Comparison of ENCODE assay signal across 14 mouse cellular contexts in genomic region chr17:24640119-24640518, GRCm38 (mm10). TPM values are rescaled to one million over a fixed set of nuclear protein-coding genes. Genes with fewer than 3 reads are reported as not detected.
DNase-seq lines count a peak whose midpoint lies in the region; ATAC-seq lines count a peak whose summit lies in the region.
"Had no signal": no experiment of that assay in that cellular context is flagged by ENCODE, and none has a peak within 500 bp of the region (broad histone marks: within the 10 kb centered on the region; RNA-seq: fewer than 3 reads in every experiment).

No protein-coding gene starts in this region.

- peaks cover 57% of the 10 kb centered on the region for H3K4me1 ChIP-seq in heart, embryonic 13.5 days
- peaks cover 22% of the 10 kb centered on the region for H3K4me1 ChIP-seq in lung, embryonic 16.5 days (replicated peaks; ENCODE audit: control insufficient read depth, insufficient read depth, low read length)
- H3K4me1 ChIP-seq in hindbrain, embryonic 13.5 days (replicated peaks): peaks cover 10% of the 10 kb centered on the region; the same call in 1 of the 2 replicates
- peaks cover 25% of the 10 kb centered on the region for H3K4me1 ChIP-seq in stomach, embryonic 15.5 days

- intact Hi-C loops in heart, postnatal 36 days (cut with DNase I): no loop called here

- no peak overlapping the region for H3K4me3 ChIP-seq in heart, embryonic 13.5 days
- H3K4me3 ChIP-seq in lung, embryonic 16.5 days (ENCODE audit: low read length): no peak overlapping the region
- no peak overlapping the region for H3K4me3 ChIP-seq in hindbrain, embryonic 13.5 days
- no peak overlapping the region for H3K4me3 ChIP-seq in stomach, embryonic 15.5 days (replicated peaks)
- H3K4me3 ChIP-seq: myocyte had no signal

- no peak for ATAC-seq in heart, embryonic 13.5 days (ENCODE audit: extremely low read depth, insufficient number of reproducible peaks, low FRiP score, low TSS enrichment)
- ATAC-seq in lung, embryonic 16.5 days (ENCODE audit: low read depth): no peak
- ATAC-seq in hindbrain, embryonic 13.5 days (ENCODE audit: low FRiP score): no peak
- no peak for ATAC-seq in stomach, embryonic 15.5 days (ENCODE audit: insufficient read depth, low FRiP score, low read depth)
- ATAC-seq: CD4-positive, CD25-positive, alpha-beta regulatory T cell, adult 4 months had no signal

- peak overlapping the region; percentile 68 for H3K27ac ChIP-seq in heart, embryonic 13.5 days (replicated peaks)
- peak overlapping the region; percentile 81 for H3K27ac ChIP-seq in lung, embryonic 16.5 days (ENCODE audit: low read length)
- H3K27ac ChIP-seq in hindbrain, embryonic 13.5 days: 0 out of 2 replicates have a peak overlapping the region, but pooled peaks have one; percentile 23
- peak overlapping the region; percentile 91 for H3K27ac ChIP-seq in stomach, embryonic 15.5 days

- 87% methylated on average over 7 of the region's 7 CpGs for WGBS in heart, embryonic 13.5 days
- 89% methylated on average over 7 of the region's 7 CpGs for WGBS in lung, embryonic 16.5 days
- 84% methylated on average over 7 of the region's 7 CpGs for WGBS in hindbrain, embryonic 13.5 days
- 91% methylated on average over 7 of the region's 7 CpGs for WGBS in stomach, embryonic 15.5 days

- DNase-seq in heart, postnatal 36 days: no peak
- DNase-seq in lung, postnatal 4 days: no peak
- no peak for DNase-seq in thymus, postnatal 36 days
- DNase-seq in urinary bladder, adult 18-20 months (ENCODE audit: low spot score in 2 of 2): no peak
- DNase-seq: cerebellum, adult 8-10 months; kidney, postnatal 25 days had no signal

- H3K9ac ChIP-seq in heart, embryonic 13.5 days: 0 out of 2 replicates have a peak overlapping the region, but pooled peaks have one; percentile 8
- no peak overlapping the region for H3K9ac ChIP-seq in lung, embryonic 16.5 days (ENCODE audit: low read length)
- peak overlapping the region; percentile 51; the same call in 1 of the 2 replicates for H3K9ac ChIP-seq in hindbrain, embryonic 13.5 days
- H3K9ac ChIP-seq in stomach, embryonic 15.5 days: no peak overlapping the region

- H3K4me2 ChIP-seq in heart, embryonic 13.5 days: no peak overlapping the region
- no peak overlapping the region for H3K4me2 ChIP-seq in lung, embryonic 16.5 days (ENCODE audit: low read depth, low read length)
- H3K4me2 ChIP-seq in hindbrain, embryonic 13.5 days: no peak overlapping the region
- no peak overlapping the region for H3K4me2 ChIP-seq in stomach, embryonic 15.5 days

- peaks cover 48% of the 10 kb centered on the region for H3K36me3 ChIP-seq in heart, embryonic 13.5 days
- peaks cover 5% of the 10 kb centered on the region for H3K36me3 ChIP-seq in lung, embryonic 16.5 days (ENCODE audit: control insufficient read depth, insufficient read depth, low read length)
- peaks cover 20% of the 10 kb centered on the region for H3K36me3 ChIP-seq in hindbrain, embryonic 13.5 days
- no peaks in the 10 kb centered on the region for H3K36me3 ChIP-seq in stomach, embryonic 15.5 days

- no peaks in the 10 kb centered on the region for H3K9me3 ChIP-seq in heart, embryonic 13.5 days
- H3K9me3 ChIP-seq in lung, embryonic 16.5 days (ENCODE audit: control insufficient read depth, low read length): no peaks in the 10 kb centered on the region
- no peaks in the 10 kb centered on the region for H3K9me3 ChIP-seq in hindbrain, embryonic 13.5 days
- no peaks in the 10 kb centered on the region for H3K9me3 ChIP-seq in stomach, embryonic 15.5 days

- H3K27me3 ChIP-seq in heart, embryonic 13.5 days (replicated peaks): peaks cover 61% of the 10 kb centered on the region
- no peaks in the 10 kb centered on the region for H3K27me3 ChIP-seq in lung, embryonic 16.5 days (ENCODE audit: control insufficient read depth, insufficient read depth, low read depth, low read length)
- no peaks in the 10 kb centered on the region for H3K27me3 ChIP-seq in hindbrain, embryonic 13.5 days
- H3K27me3 ChIP-seq in stomach, embryonic 15.5 days (replicated peaks): no peaks in the 10 kb centered on the region

RNA-seq across cellular contexts. Expression of gene Nthl1, which starts 7.6 kb away (rescaled TPM):
- polyA plus RNA-seq in heart, embryonic 13.5 days (2015; fragmentation: Nextera tagmentation; extraction: Ambion mirVana): 9.6 and 9.8 TPM in 2 replicates
- 1 to 10 TPM; 3.3 to 4.1 TPM for total RNA-seq in heart, postnatal 36 days (2021)
- polyA plus RNA-seq in lung, embryonic 16.5 days (2015; fragmentation: Nextera tagmentation; extraction: Ambion mirVana): 17.6 and 17.9 TPM in 2 replicates
- 8.2 and 8.8 TPM in 2 replicates for polyA plus RNA-seq in hindbrain, embryonic 13.5 days (2015; fragmentation: Nextera tagmentation; extraction: Ambion mirVana)
- polyA plus RNA-seq in stomach, embryonic 15.5 days (2015; fragmentation: Nextera tagmentation; extraction: Ambion mirVana): 18.7 and 20.3 TPM in 2 replicates

RNA-seq across cellular contexts. Expression of gene Tsc2, which starts 7.7 kb away (rescaled TPM):
- 43.4 and 47.9 TPM in 2 replicates for polyA plus RNA-seq in heart, embryonic 13.5 days (2015; fragmentation: Nextera tagmentation; extraction: Ambion mirVana)
- total RNA-seq in heart, postnatal 36 days (2021): 100 to 1,000 TPM; 106 to 112 TPM
- polyA plus RNA-seq in lung, embryonic 16.5 days (2015; fragmentation: Nextera tagmentation; extraction: Ambion mirVana): 54.0 and 58.2 TPM in 2 replicates
- 67.9 and 76.0 TPM in 2 replicates for polyA plus RNA-seq in hindbrain, embryonic 13.5 days (2015; fragmentation: Nextera tagmentation; extraction: Ambion mirVana)
- polyA plus RNA-seq in stomach, embryonic 15.5 days (2015; fragmentation: Nextera tagmentation; extraction: Ambion mirVana): 45.4 TPM in 2 replicates

RNA-seq across cellular contexts. Expression of gene Slc9a3r2, which starts 10.0 kb away (rescaled TPM):
- 46.8 and 51.1 TPM in 2 replicates for polyA plus RNA-seq in heart, embryonic 13.5 days (2015; fragmentation: Nextera tagmentation; extraction: Ambion mirVana)
- total RNA-seq in heart, postnatal 36 days (2021): 100 to 1,000 TPM in 1 of 2 experiments, 10 to 100 TPM in 1; 91.1 to 140 TPM
- 95.5 and 98.1 TPM in 2 replicates for polyA plus RNA-seq in lung, embryonic 16.5 days (2015; fragmentation: Nextera tagmentation; extraction: Ambion mirVana)
- 32.7 and 34.3 TPM in 2 replicates for polyA plus RNA-seq in hindbrain, embryonic 13.5 days (2015; fragmentation: Nextera tagmentation; extraction: Ambion mirVana)
- 51.0 and 53.7 TPM in 2 replicates for polyA plus RNA-seq in stomach, embryonic 15.5 days (2015; fragmentation: Nextera tagmentation; extraction: Ambion mirVana)
- polyA plus RNA-seq: CD4-positive, CD25-positive, alpha-beta regulatory T cell, adult 4 months had no signal

RNA-seq across cellular contexts. Expression of gene Npw, which starts 18.1 kb away (rescaled TPM):
- polyA plus RNA-seq in heart, embryonic 13.5 days (2015; fragmentation: Nextera tagmentation; extraction: Ambion mirVana): not detected in 2 replicates
- total RNA-seq in heart, postnatal 36 days (2021): not detected
- 1.1 and 2.3 TPM in 2 replicates for polyA plus RNA-seq in lung, embryonic 16.5 days (2015; fragmentation: Nextera tagmentation; extraction: Ambion mirVana)
- polyA plus RNA-seq in hindbrain, embryonic 13.5 days (2015; fragmentation: Nextera tagmentation; extraction: Ambion mirVana): not detected in 2 replicates
- 0.30 and 0.46 TPM in 2 replicates for polyA plus RNA-seq in stomach, embryonic 15.5 days (2015; fragmentation: Nextera tagmentation; extraction: Ambion mirVana)
- total RNA-seq: adrenal gland, postnatal 4 days; megakaryocyte, adult 5-6 weeks had no signal
- polyA plus RNA-seq: CD4-positive, CD25-positive, alpha-beta regulatory T cell, adult 4 months; myocyte had no signal

RNA-seq across cellular contexts. Expression of gene Zfp598, which starts 29.4 kb away (rescaled TPM):
- polyA plus RNA-seq in heart, embryonic 13.5 days (2015; fragmentation: Nextera tagmentation; extraction: Ambion mirVana): 15.1 and 15.8 TPM in 2 replicates
- 10 to 100 TPM; 17.3 to 19.0 TPM for total RNA-seq in heart, postnatal 36 days (2021)
- polyA plus RNA-seq in lung, embryonic 16.5 days (2015; fragmentation: Nextera tagmentation; extraction: Ambion mirVana): 15.0 and 18.1 TPM in 2 replicates
- 17.7 and 17.8 TPM in 2 replicates for polyA plus RNA-seq in hindbrain, embryonic 13.5 days (2015; fragmentation: Nextera tagmentation; extraction: Ambion mirVana)
- polyA plus RNA-seq in stomach, embryonic 15.5 days (2015; fragmentation: Nextera tagmentation; extraction: Ambion mirVana): 19.3 and 22.1 TPM in 2 replicates

Comparison
In these comparisons a context has a peak if more than half of its experiments do, and no peak if none do; other contexts are left out.
1. H3K27ac ChIP-seq: peak in every context shown above with its lines; median percentile 91 in stomach, embryonic 15.5 days; 81 in lung, embryonic 16.5 days; 68 in heart, embryonic 13.5 days; 23 in hindbrain, embryonic 13.5 days.
2. H3K9ac ChIP-seq: peak in heart, embryonic 13.5 days (single experiment) and hindbrain, embryonic 13.5 days (single experiment); none in lung, embryonic 16.5 days (single experiment) and stomach, embryonic 15.5 days (single experiment).